Mouse (Mus musculus) limb, embryonic 14.5 days (tissue): ENCODE data around the gene Med28. TPM values are rescaled to one million over a fixed set of nuclear protein-coding genes. Genes with fewer than 3 reads are reported as not detected.

Source experiments
- ATAC-seq: fragments of 200-750 bp; cut with Nextera tagmentation; 2 replicates; pipeline ENCODE4 v1.8.0; 2017; ENCODE audit warnings: low read depth, moderate number of reproducible peaks, moderate TSS enrichment; ENCODE audit not compliant: low FRiP score
- DNase-seq: peaks from one replicate; pipeline ENCODE4 v3.0.0-alpha.2; 2015; ENCODE audit warnings: low spot score
- H3K27ac ChIP-seq: fragments of 300-500 bp; sonication (generic); replicated peaks from 2 replicates; pipeline ENCODE4 v1.5.1; 2014; ENCODE audit warnings: low read depth, mild to moderate bottlenecking, low read length, moderate library complexity, mixed read lengths
- H3K27me3 ChIP-seq: fragments of 300-500 bp; sonication (generic); 2 replicates; pipeline ENCODE4 v1.6.1; 2014; ENCODE audit warnings: low read length, mixed read lengths; ENCODE audit not compliant: control insufficient read depth, insufficient read depth
- H3K36me3 ChIP-seq: fragments of 300-500 bp; sonication (generic); 2 replicates; pipeline ENCODE4 v1.6.1; 2014; ENCODE audit warnings: mild to moderate bottlenecking, low read length, moderate library complexity, mixed read lengths; ENCODE audit not compliant: control insufficient read depth, insufficient read depth
- H3K4me1 ChIP-seq: fragments of 300-500 bp; sonication (generic); 2 replicates; pipeline ENCODE4 v1.6.1; 2014; ENCODE audit warnings: antibody characterized with exemption, low read length, mixed read lengths; ENCODE audit not compliant: control insufficient read depth, insufficient read depth
- H3K4me2 ChIP-seq: fragments of 300-500 bp; sonication (generic); replicated peaks from 2 replicates; pipeline ENCODE4 v1.6.1; 2014; ENCODE audit warnings: low read depth, mild to moderate bottlenecking, low read length, moderate library complexity; ENCODE audit not compliant: severe bottlenecking
- H3K4me3 ChIP-seq: fragments of 300-500 bp; sonication (generic); replicated peaks from 2 replicates; pipeline ENCODE4 v1.5.1; 2014; ENCODE audit warnings: low read length
- H3K9ac ChIP-seq: fragments of 300-500 bp; sonication (generic); 2 replicates; pipeline ENCODE4 v1.6.1; 2014; ENCODE audit warnings: mild to moderate bottlenecking, low read depth, low read length, moderate library complexity; ENCODE audit not compliant: severe bottlenecking
- H3K9me3 ChIP-seq: fragments of 300-500 bp; sonication (generic); 2 replicates; pipeline ENCODE4 v1.6.1; 2016; ENCODE audit warnings: low read length; ENCODE audit not compliant: control insufficient read depth
- POLR2A ChIP-seq: fragments of 200-500 bp; IDR thresholded peaks from 2 replicates; pipeline ENCODE4 v1.8.0; 2012; ENCODE audit warnings: inconsistent platforms, mild to moderate bottlenecking, moderate library complexity, borderline replicate concordance; ENCODE audit not compliant: insufficient read depth, insufficient read length; ENCODE audit errors: extremely low read depth
- WGBS: fragments of 180-500 bp; shearing (Covaris S2); extraction: QIAGEN DNeasy Blood & Tissue Kit; methylation state at CpG from one replicate; pipeline ENCODE4 v1.1.7; 2014; 5-methylcytosine and 5-hydroxymethylcytosine counted together
- polyA plus RNA-seq, 2 experiments: library from polyadenylated mRNA; depleted of rRNA in 1 of 2; stranded (reverse) in 1 of 2; unstranded in 1 of 2; fragments of >200 nt; fragmentation: Nextera tagmentation in 1 of 2; extraction: Ambion mirVana in 1 of 2; gene quantifications; 2 replicates each; pipeline versions ENCODE4 v1.2.1 to v1.2.3; 2012 to 2014

Gene Med28
- polyA plus RNA-seq, 2 experiments: 125 to 234 TPM

GRCm38 (mm10) chr5:45475771-45476170, 44.3 kb upstream of the Med28 start:
- no peak overlapping the region for H3K27ac ChIP-seq
- H3K4me1 ChIP-seq: peaks cover 7% of the 10 kb centered on the region
- H3K4me3 ChIP-seq: no peak overlapping the region
- TF ChIP-seq POLR2A: no peak
- no peaks in the 10 kb centered on the region for H3K36me3 ChIP-seq
- H3K9me3 ChIP-seq: no peaks in the 10 kb centered on the region
- no peak overlapping the region for H3K4me2 ChIP-seq
- 0 out of 2 replicates have a peak, but pooled peaks cover 5% of the 10 kb centered on the region for H3K27me3 ChIP-seq
- no peak for DNase-seq
- H3K9ac ChIP-seq: no peak overlapping the region
- WGBS: 70% methylated on average over 5 of the region's 5 CpGs
- peak; percentile 54 for ATAC-seq

DNA sequence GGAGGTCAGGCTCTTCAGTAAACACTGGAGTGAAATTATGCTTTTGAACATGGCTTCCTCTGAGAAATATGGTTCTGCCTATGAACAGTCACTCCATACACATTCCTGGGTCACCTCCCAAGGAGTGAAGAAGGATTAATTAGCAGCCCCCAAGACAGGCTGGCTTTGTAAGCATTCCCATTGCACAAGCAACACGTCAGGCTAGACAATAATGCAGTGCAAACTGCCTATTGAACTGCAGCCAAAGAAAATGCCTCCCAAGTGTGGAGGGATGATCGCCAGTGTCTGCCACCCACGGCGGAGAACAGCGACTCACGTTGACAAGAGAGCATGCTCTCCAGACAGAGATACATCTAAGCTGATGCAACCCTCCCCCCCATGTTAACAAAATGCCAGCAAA, 43.7 kb upstream of the Med28 start:
- no peak overlapping the region for H3K27ac ChIP-seq
- no peak; the same call in 1 of the 2 replicates for ATAC-seq
- no peak overlapping the region for H3K9ac ChIP-seq
- WGBS: 48% methylated on average over 6 of the region's 6 CpGs
- TF ChIP-seq POLR2A: no peak
- H3K36me3 ChIP-seq: no peaks in the 10 kb centered on the region
- no peak overlapping the region for H3K4me3 ChIP-seq
- peaks cover 7% of the 10 kb centered on the region for H3K4me1 ChIP-seq
- 0 out of 2 replicates have a peak, but pooled peaks cover 5% of the 10 kb centered on the region for H3K27me3 ChIP-seq
- DNase-seq: no peak
- no peaks in the 10 kb centered on the region for H3K9me3 ChIP-seq
- no peak overlapping the region for H3K4me2 ChIP-seq

GRCm38 (mm10) chr5:45477601-45478000, 42.4 kb upstream of the Med28 start:
- WGBS: 74% methylated on average over 7 of the region's 7 CpGs
- Histone ChIP-seq H3K9me3 (no peaks in the 10 kb centered on the region), H3K4me2 (no peak overlapping the region), H3K4me1 (peaks cover 7% of the 10 kb centered on the region), H3K9ac (no peak overlapping the region), H3K27me3 (0 out of 2 replicates have a peak, but pooled peaks cover 5% of the 10 kb centered on the region), H3K27ac (no peak overlapping the region), H3K4me3 (no peak overlapping the region), H3K36me3 (no peaks in the 10 kb centered on the region)
- no peak for DNase-seq
- no peak for ATAC-seq
- TF ChIP-seq POLR2A: no peak

DNA sequence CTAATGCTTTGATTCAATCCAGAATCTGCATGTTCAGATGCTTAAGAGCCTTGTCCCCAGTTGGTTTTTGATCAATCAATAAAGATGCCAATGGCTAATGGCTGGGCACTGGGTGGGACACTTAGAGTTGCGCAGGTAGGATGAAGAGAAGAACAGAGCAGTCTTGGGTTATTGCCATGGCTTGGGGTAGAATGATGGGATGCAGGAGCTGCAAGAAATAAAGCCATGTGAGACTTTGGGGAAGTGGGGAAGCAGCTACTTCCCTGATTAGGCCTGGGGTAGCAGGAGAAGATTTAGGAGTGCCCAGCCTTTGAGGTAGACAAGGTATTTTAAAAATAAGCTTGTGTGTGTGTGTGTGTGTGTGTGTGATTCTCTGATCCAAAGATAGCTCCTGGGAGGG, 40.0 kb upstream of the Med28 start:
- Histone ChIP-seq H3K4me3 (no peak overlapping the region), H3K4me1 (peaks cover 7% of the 10 kb centered on the region), H3K9me3 (no peaks in the 10 kb centered on the region), H3K9ac (no peak overlapping the region), H3K4me2 (no peak overlapping the region), H3K27ac (no peak overlapping the region), H3K27me3 (no peaks in the 10 kb centered on the region), H3K36me3 (no peaks in the 10 kb centered on the region)
- no peak for TF ChIP-seq POLR2A
- ATAC-seq (no peak), DNase-seq (no peak)
- 90% methylated on average over 1 of the region's 1 CpGs for WGBS

DNA sequence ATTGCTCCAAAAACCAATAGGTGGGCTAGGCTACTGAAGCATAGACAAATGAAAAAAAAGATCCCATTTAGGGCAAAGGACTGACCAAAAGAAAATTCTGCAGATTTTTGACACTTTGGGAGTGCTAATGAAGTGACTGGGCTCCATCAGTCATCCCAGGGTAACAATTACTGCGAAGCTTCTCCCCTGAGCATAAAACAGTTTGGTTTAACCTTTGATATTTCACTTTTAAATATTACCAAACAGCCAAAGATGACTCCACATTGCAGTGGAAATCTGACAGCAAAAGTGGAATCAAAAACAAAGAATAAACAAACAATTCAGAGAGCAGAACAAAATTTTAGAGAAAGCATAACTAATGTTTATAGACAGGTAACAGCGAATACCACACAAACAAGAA, 38.9 kb upstream of the Med28 start:
- ATAC-seq: no peak
- peaks cover 4% of the 10 kb centered on the region for H3K4me1 ChIP-seq

DNA sequence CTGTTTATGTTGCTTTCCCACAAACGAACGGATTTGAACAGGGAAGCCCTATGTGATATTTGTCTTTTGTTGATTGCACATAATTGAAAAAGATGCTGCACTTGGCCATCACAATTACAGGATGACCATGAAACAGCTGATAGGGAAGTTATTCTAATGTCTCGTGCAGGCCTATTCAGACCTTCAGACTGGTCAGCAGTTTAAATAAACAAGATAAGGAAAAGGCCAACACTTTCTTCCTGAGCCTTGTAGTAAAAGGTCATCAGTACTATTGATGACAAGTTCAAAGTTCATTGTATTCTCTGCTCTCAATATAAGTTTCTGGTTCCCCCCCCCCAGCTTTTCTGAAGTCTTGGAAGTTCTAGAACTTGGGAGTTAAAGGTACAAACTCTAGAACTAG, 37.4 kb upstream of the Med28 start:
- ATAC-seq (no peak), DNase-seq (no peak)
- H3K9me3 ChIP-seq: no peaks in the 10 kb centered on the region
- no peak for TF ChIP-seq POLR2A
- no peak overlapping the region for H3K4me2 ChIP-seq
- no peak overlapping the region for H3K9ac ChIP-seq
- no peak overlapping the region for H3K27ac ChIP-seq
- H3K4me1 ChIP-seq: no peaks in the 10 kb centered on the region
- H3K4me3 ChIP-seq: no peak overlapping the region
- no peaks in the 10 kb centered on the region for H3K27me3 ChIP-seq
- 77% methylated on average over 3 of the region's 3 CpGs for WGBS
- no peaks in the 10 kb centered on the region for H3K36me3 ChIP-seq

More for the DNA sequence above, 38.9 kb upstream of the Med28 start:
- TF ChIP-seq POLR2A: no peak
- Histone ChIP-seq H3K4me2 (no peak overlapping the region), H3K9me3 (no peaks in the 10 kb centered on the region), H3K36me3 (no peaks in the 10 kb centered on the region), H3K4me3 (no peak overlapping the region), H3K9ac (no peak overlapping the region), H3K27me3 (no peaks in the 10 kb centered on the region), H3K27ac (no peak overlapping the region)
- DNase-seq: no peak
- WGBS: 86% methylated on average over 2 of the region's 2 CpGs
